Mouse (Mus musculus) urinary bladder, postnatal 25 days (tissue): ENCODE data around the gene Pdlim7.
A peak's percentile ranks its signal among the peaks of the same experiment; 100 is the strongest.

Source experiments
- DNase-seq: peaks from one replicate; pipeline ENCODE4 v3.0.0; 2022; ENCODE audit warnings: low spot score

Gene Pdlim7

DNA sequence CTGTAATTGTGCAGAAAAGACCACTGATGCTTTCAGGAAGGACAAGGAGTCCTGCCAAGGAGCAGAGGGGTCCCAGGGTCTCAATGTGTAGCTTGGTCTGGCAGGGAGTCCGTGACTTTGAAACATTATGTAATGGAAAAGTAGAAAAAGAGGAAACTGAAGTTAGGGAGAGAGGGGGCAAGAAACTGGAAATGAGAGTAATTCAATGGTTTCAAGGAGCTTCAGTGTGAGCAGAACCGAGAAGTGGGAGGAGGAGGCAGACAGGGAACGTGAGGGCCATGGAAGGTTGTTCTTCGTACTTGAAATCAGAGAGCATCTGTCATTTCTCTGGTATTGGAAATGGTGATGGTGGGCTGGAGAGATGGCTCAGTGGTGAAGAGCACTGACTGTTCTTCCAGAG, 6.1 kb upstream of the Pdlim7 start:
- no peak for DNase-seq

DNA sequence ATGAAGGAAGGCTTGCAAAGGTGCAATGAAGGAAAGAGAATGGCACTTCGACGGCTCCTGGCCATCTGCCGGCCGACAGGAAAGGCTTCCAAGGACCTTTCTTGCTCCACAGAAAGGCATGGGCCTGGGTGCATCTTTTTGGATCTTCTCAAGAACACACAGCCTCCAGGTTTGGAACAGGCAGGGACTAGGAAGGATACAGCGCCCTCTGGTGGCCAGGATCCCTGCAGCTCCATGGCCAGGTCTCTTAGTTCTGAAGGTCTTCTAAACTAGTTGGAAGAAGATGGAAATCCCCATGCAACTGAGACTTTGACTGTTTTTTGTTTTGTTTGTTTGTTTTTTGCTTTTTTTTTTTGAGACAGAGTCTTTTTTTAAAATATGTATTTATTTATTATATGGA, 3.5 kb upstream of the Pdlim7 start:
- DNase-seq: peak; percentile 91

DNA sequence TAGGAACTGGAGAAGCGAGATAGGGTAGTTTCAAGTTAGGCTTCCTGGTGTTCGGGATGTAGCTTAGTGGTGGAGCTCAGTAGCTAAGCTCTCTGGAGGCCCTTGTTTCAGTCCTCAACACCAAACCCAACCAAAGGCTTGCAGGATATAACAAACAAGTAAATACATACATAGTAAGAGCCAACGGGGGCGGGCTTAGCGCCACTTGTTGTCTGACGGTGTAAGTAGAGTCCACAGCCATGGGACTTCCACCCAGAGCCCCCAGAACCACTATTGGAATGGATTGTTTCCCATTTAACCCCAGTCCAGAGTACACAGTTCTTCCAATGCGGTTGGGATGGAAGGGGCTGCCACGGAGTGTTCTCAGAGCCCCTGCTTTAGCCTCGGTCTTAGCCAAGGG, 352 bp upstream of the Pdlim7 start:
- no peak for DNase-seq

DNA sequence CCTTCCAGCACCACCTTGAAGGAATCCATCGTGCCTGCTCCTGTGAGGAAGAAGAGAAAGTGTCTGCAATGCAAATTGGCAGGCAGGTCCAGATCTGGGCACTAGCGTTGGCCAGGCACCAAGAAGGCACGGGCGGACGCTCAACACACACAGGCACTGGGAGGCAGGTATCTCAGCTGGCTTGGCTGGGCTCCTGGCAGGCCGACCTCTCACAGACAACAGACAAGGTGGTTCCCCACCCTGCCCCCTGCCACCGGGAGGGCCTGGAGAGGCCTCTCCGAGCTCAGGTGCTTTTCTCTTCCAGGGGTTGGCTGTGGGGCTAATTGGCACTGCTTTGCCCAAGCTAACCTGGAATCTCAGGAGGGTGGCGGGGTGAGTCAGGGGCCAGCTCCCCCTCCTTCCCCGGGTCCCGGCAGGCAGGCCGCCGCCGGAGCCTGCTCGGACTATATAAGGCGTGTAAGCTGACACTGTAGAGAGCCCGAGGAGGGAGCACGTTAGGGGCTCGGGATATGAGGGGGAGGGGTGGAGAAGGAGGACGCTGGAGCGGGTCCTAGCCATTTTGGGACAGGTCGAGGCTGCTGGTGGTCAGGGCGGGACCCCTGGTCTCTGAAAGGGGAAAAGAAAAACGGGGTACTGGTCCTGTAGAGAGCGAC, 971 bp downstream of the Pdlim7 start:
- peak; percentile 40 for DNase-seq

DNA sequence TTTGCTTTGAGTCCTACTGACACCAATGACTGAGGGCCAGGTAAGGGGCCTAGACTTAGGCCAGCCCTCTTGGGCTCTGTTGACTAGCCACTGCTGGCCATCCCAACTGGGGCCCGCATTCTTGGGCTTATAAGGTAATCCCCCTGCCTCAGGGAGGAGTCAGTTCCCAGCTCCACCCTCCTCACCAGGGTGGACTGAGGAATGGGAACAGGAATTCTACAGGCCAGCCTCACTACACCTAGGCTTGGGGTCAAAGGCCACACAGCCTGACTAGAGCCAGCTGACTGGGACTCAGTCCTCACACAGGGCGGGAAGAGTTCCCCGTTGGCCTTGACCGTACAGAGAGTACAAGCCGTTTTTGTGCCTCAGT, 2.0 kb downstream of the Pdlim7 start:
- no peak for DNase-seq

DNA sequence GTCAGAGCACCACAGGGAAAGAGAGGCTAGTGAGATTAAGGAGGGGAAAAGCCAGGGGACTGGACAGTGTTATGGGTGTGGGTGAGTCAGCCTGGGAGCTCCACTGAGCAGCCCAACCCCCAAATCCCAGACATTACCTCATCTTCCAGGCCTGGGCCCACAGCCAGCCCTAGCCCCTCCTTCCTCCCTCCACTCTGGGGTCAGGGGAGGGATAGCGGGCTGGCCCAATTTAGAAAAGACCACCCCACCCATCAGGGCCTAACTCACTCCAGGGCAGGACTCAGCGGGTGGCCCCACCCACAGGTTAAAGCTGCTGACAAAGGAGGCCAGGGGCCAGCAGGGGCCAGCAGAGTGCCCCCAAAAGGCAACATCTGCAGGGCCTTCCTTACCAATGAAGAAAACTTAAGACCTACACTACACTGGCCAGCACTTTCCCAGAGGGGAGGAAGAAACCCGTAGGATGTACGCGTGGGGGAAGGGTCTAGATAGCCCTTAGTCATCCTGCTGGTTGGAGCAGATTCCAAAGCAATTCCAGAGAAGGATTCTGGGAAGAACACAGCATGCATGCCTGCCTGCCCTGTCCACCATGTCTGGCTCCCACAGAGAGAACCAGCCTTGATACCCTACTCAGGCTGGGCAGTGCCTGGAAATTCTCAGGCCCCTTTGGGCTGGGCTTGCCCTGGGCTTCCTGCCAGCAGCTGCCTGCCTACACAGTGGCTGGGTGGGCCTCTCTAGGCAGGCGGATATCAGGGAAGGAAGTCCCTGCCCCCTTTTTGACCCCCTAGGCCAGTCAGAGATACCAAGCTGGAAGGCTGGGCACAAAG, 2.6 kb downstream of the Pdlim7 start:
- DNase-seq: peak; percentile 77

DNA sequence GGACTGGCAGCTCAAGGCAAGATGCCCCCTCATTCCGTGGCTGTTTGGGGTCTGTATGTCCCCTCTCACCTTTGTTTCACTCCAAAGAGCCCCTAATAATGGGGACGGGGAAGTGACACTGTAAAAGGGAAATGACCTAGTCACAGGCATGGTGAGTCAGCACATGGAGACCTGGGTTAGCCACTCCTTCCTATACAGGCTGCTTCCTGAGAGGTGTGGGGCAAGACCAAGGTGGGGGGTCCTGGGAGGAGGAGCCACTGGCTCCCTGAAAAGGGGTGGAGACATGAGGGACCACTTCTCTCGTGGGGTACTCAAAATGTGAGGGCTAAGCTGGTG, 3.2 kb downstream of the Pdlim7 start:
- DNase-seq: no peak

DNA sequence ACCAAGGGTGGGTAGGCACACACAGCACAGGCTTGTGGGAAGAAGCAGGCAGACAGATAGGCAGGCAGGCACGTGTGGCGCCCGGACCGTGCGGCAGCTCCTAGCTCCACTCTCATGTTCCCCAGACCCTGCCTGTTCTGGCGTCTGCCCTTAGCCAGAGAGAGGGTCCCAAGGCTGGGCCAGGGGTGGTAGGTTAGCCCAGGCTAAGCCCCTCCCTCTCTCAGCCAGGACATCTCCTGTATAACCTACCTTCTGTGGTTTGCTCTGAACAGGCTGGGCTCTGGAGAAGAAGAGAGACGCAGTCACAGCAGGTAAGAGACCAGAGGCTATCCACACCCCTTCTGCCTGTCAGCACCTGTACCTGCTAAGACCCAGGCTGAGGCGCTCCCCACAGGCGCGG, 4.9 kb downstream of the Pdlim7 start:
- DNase-seq: no peak

DNA sequence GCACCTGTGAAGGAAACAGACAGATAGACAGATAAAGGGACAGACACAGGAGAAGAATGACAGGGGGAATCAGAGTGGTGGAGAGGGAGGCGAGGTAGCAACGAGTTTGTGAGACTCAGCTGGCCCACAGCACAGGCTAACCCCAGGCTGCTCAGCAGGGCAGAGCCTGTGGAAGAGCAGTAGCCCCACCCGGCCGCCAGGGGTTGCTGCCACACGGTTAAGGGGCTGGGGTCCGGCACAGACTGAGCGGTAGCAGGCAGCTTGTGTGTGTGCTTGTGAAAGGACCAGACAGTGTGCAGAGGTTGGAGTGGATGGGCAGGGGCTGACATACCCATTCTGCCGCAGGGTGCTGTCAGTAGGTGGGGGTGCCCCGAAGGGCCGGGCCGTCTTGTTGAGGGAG, 5.6 kb downstream of the Pdlim7 start:
- DNase-seq: no peak

DNA sequence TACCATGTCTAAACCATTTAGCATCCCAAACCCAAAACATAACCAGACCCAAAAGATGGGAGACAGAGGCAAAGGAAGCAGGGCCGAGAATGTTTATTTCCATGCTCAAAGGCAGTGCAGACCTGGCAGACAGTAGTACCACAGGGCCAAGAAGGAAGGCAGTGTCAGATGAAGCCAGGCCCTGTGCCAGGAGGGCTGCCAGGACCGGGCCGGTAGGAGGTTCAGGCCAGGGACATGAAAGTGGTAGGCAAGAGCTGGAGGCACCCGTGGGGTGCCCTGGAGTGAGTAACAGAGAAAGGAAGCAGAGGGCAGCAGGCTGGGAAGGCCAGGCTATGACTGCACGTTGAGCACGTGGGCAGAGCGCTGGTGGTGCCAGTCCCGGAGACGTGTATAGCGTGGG, 6.8 kb downstream of the Pdlim7 start:
- no peak for DNase-seq

DNA sequence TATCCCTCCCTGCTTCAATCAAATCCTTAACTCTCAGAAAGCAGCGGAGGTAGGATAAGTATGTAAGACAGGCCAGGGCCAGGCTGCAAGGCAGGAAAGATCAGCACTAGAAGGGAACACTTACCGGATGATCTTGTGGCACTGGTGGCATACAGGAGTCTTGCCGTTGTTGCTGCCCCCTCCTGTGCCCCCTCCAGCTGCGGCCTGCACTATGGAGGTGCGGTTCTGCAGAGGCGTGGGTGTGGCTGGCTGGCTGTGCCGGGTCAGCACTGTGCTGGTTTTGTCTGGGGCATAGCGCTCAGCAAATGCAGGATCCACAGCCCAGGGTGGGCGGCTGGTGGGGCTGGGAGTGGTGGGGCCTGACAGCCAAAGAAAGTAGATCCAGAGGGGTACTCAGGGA, 7.7 kb downstream of the Pdlim7 start:
- DNase-seq: no peak

DNA sequence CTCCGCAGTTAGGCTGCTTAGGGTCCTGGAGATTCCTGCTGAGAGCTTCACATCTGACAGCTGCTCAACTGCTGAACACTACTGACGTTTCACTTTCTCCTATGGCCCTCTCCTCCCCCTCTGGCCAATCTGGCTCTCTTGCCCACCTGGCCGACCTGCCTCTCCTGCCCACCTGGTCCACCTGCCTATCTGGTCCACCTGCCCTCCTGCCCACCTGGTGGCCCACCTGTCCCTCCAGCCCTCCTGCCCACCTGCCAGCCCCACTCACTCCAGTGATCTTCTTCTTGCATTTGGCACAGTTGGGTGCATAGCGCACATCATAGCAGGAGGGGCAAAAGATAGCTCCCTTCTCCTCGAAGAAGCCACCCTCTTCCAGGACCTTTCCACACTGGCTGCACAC, 9.1 kb downstream of the Pdlim7 start:
- DNase-seq: no peak

DNA sequence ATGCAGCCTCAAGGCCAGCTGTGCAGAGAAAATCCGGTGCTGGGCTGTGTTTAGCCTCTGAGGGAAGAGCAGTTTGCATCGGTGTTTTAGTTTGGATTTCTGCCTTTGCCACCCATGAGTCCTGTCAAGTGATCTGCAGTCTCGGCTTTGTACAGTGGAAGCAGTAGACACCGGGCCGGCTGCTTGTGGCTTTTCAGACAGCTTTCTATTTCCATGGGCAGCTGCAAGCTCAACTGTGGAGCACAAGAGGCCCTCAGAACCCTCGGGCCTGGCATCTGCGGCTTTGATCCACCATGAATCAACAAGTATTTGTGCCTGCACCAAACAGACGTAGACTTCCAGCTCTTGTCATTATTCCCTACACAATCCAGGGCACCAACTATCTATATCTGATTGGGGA, 11.1 kb downstream of the Pdlim7 start:
- DNase-seq: no peak

DNA sequence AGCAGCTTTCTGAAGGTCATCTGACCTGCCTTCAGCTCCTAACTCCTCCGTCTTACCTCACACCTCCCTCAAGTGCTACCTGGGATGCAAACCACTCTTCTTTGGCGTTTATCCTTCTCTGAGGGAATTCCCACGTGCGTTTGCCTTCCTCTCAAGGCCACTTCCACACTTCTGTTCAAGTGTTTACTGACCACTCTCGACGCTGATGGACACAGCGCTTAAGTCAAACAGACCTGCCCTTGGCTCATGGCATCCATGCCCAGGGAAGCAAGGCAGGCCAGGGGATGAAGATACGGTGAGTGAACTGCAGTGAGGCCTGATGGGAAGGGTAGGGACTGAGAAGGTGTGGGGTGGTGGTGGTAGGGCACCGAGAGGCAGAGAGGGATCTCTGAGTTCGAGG, 12.9 kb downstream of the Pdlim7 start:
- DNase-seq: no peak

DNA sequence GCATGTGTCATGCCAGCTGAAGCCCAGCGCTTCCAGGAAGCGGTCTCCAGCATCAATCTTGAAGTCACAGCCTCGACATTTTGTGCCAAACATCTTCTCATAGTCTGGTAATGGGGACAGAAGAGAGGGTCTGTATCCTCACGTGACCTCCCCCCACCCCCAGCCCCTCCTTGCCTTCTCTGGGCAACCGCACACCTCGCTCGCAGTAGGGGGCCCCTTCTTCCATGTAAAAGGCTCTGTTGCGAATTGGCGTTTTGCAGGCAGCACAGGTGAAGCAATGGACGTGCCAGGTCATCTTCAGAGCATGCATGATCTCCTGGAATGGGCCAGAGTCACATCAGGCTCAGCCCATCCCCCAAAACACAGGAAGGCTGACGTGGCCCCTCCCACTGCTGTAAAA, 14.6 kb downstream of the Pdlim7 start:
- no peak for DNase-seq

DNA sequence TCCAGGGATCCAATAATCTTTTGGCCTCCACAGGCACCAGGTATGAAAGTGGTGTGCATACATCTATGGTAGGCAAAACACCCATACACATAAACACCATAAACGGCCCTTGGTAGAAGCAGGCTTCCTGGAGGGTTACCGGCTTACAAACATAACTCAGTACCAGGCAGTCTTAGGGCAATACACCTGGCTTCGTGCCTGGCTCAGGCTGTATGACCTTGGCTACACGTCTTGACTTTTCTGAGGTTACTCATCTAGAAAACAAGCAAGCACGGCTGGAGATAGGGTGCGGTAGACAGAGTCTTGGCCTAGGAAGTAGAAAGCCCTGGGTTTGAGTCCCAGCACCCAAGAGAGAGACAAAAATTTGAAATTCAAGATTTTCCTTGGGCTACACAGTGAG, 16.8 kb downstream of the Pdlim7 start:
- no peak for DNase-seq

DNA sequence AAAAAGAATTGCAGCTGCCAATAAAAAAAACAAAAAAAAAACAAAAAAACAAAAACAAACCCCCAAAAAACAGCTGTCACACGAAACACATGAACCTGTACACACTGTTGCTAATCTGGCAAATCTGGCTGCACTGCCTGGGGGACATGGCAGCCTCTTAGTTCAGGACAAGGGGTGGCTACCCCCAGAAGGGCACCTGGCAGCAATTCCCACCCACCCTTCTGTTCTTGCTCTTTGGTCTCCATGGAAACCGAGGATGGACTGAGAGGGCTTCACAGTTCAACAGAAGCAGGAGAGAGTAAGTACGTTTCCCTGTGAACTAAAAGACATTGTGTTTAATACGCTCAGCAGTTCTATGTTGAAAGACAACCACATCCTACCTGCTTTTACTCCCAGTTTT, 17.8 kb downstream of the Pdlim7 start:
- no peak for DNase-seq

DNA sequence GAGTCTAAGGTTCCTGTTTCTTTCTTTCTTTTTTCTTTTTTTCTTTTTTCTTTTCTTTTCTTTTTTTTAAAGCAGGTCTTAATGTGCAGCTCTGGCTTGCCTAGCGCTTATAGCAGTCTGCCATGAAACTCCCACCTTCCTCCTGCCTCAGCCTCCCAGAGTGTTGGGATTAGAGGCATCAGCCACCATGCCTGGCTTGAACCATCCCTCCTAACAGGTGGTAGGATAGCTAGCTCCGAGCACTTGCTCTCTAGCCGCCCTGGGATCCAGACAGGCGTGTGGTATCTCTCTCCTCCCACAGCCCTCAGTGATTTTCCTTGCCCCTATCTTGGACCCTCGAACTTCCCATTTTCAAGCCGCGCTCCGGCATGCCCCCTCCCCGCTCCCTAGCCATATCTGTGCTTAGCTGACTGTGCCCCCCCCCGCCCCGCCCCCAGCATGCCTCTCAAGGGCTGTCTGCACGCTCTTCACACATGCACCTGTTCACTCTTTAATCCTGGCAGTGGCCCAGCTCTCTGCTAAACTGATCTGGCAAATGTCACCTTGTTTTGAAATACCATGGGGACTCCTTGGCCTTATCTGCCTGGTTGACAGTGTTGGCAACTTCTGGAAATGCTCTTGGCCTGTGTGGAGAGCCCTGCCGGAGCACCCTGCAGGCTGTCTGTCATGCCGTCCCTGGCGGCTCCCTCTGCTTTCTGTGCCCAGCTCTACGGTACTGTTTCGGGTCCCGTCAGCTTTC, 18.4 kb downstream of the Pdlim7 start:
- DNase-seq: no peak

DNA sequence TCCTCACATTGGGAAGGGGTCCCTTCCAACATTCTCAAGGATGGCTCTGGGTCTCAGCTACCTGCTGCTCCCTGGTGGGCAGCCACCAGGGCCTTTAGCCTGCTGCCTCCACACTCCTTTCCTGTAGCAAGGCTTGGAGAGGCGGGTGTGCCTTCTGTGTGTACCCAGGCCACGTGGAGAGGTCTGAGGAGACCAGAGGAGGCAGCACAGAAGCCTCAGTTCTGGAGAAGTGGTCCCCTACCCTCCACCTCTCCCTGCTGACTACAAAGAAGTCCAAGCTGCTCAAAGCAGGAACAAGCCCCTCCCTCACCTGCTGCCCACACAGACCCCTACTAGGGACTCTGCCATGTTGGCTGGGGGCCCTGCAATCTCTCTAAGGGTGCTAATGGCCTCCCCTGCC, 19.2 kb downstream of the Pdlim7 start:
- no peak for DNase-seq

DNA sequence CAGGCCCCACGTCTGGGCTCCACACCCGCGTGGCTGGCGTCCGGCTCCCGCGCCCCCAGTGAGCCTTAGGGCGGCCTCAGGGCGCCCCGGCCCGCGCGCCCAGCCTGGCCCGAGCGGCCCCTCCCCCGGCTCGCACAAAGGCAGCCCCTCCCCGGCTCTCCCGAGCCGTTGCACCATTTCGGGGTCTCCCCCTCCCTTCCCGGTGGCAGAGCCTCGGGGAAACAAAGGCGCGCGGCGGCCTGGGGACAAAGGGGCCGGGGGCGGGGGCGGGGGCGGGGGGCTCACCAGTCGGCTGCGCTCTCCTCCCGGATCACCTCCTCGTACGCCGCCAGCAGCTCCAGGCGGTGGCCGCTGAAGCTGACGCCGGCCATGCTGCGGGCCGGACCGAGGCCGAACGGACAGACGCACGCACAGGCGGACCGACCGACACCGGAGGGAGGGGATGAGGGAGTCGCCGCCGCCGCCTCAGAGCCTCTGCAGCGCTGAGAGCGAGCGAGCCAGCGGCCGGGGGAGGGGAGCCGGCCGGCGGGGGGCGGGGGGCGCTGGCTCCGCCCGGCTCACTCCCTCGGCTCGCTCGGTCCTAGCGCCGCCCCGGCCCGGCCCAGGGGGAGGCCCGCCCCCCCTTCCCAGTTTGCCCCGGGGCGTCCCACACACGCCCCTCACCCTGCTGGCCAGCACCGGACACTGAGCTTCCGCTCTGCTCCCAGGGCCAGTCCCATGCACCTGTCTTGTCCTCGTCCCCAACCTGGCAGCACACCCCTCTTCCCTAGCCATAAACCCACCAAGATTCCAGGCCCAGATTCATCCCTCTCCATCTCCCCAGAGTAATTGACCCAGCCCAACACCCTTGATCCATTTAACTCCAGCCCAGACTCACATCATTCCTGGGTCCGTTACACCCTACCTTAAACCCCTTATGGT, 25.6 kb downstream of the Pdlim7 start, which contains the start of gene Dbn1:
Gene Dbn1 (minus strand): TSS at position 534 of the 921 bp plus-strand sequence.
- peak; percentile 29 for DNase-seq

DNA sequence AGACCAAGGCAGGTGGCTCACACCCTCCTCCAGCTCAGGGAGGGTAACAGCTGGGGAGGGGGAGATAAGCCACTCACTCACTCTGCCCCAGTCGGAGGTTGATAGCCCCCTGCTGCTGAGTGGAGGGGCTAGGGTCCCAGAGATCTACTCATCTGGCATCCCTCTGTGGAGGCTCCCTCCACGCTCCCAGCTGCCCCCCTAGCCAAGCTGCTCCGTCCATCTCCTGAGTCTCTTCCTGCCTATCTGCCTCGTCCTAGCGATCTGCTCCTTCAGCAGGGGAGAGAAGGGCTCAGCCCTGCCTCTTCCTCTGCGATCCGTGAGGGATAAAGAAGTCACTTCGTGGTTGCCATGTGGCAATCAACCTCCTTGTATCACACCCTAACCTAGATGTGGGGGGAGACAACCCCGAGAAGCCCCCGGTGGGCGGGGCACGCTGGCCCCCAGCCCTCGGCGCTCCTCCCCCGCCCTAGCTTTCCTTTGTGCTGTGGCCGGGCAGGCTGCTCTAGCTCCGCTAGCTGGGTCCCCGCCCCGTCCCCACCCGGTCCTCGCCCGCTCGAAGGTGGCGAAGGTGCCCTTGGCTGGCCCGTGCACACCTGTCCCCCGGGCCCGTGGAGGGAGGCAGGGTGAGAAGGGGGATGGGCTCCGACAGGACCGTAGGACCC, 26.4 kb downstream of the Pdlim7 start:
- DNase-seq: no peak
